8 mouse cellular contexts compared by ENCODE assay signal in the genomic region with DNA sequence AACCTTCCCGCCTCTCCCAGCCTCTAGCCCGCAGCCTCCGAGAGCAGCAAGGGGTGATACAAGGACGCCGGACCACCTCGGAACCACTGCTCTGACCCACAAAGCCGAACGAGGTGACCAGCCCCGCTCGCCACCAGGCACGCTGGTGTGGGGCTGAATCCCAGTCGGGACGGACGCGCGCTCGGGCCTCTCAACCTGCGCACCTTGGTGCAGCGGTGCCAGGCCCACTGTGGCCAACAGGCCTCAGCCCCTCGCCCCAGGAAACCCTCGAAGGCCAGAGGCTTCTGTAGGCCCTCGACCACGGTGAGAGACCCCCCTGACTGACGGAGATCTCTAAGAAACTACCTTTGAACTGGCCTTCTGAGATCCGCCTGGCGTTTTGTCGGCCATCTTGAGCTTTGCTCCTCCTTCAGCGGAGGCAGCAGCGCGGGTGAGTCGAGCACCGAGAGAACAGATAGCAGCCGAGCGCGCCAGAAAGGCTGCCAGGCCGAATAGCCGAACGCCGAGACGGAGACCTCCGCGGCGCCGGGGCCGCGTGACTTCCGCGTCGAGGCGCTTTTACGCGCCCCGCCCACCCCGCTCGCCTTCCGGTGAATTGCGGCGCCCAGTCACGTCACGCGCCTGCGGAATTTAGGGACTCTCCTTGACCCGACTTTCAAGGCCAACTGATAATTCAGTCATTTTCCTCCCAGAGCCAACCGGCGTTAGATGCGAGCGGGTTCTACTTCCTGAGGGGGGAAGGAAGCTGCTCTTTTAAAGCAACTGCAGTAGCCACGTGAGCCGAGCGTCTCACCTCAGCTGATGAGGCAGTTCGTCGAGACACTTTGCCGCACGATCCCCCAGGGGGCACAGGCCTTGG. TPM values are rescaled to one million over a fixed set of nuclear protein-coding genes. Genes with fewer than 3 reads are reported as not detected.
A peak's percentile ranks its signal among the peaks of the same experiment; 100 is the strongest.
DNase-seq lines count a peak whose midpoint lies in the region; ATAC-seq lines count a peak whose summit lies in the region.

A gene (minus strand): TSS at position 525 of the 859 bp plus-strand sequence.

- peak; percentile 96 for ATAC-seq in hindbrain, embryonic 14.5 days (ENCODE audit: low FRiP score)

- peak; percentile 100 for DNase-seq in R1 (ENCODE audit: low read depth, low spot score)
- peak; percentile 97 to 99 for DNase-seq in cerebellum, postnatal 25 days
- peak; percentile 93 for DNase-seq in frontal cortex, postnatal 25 days (ENCODE audit: low spot score in 2 of 2)
- peak; percentile 98 for DNase-seq in hindbrain, embryonic 14.5 days (ENCODE audit: low spot score)
- peak; percentile 94 to 97 for DNase-seq in layer of hippocampus, postnatal 36 days
- DNase-seq in lung, postnatal 36 days = peak; percentile 98
- peak; percentile 97 for DNase-seq in retina, postnatal 1 day
- peak; percentile 89 to 93 for DNase-seq in urinary bladder, adult 18-20 months (ENCODE audit: low spot score in 2 of 2)

- WGBS in hindbrain, embryonic 14.5 days = under 1% methylated on average over 74 of the region's 74 CpGs

- H3K4me2 ChIP-seq in hindbrain, embryonic 14.5 days (replicated peaks) = peak within 1 kb of the TSS; percentile 91

- H3K4me1 ChIP-seq in hindbrain, embryonic 14.5 days (replicated peaks; ENCODE audit: control insufficient read depth, insufficient read depth, low read length) = peaks cover 15% of the 10 kb centered on the region

- peak within 1 kb of the TSS; percentile 77 for H3K4me3 ChIP-seq in hindbrain, embryonic 14.5 days (replicated peaks; ENCODE audit: low read length)

- peak within 1 kb of the TSS; percentile 92 for H3K27ac ChIP-seq in hindbrain, embryonic 14.5 days

- H3K27me3 ChIP-seq in hindbrain, embryonic 14.5 days (ENCODE audit: control insufficient read depth, insufficient read depth, low read length) = no peaks in the 10 kb centered on the region

- H3K9ac ChIP-seq in hindbrain, embryonic 14.5 days = peak within 1 kb of the TSS; percentile 85

- no peaks in the 10 kb centered on the region for H3K9me3 ChIP-seq in hindbrain, embryonic 14.5 days (ENCODE audit: control insufficient read depth, low read length)

- H3K36me3 ChIP-seq in hindbrain, embryonic 14.5 days (replicated peaks; ENCODE audit: control insufficient read depth, insufficient read depth) = no peaks in the 10 kb centered on the region

RNA-seq across cellular contexts. Expression of the gene that starts here (rescaled TPM):
- 117 and 119 TPM in 2 replicates for polyA plus RNA-seq in hindbrain, embryonic 14.5 days (2014; fragmentation: Nextera tagmentation; extraction: Ambion mirVana)
- 10 to 100 TPM; 67.0 to 68.8 TPM for total RNA-seq in layer of hippocampus, postnatal 36 days (2021)

Comparison
In these comparisons a context has a peak if more than half of its experiments do, and no peak if none do; other contexts are left out.
1. Peak in every context shown above with its lines: DNase-seq, ATAC-seq, H3K4me3 ChIP-seq and H3K27ac ChIP-seq.